Mouse (Mus musculus) T-helper 17 cell (primary cell): ENCODE data around the gene Spata2.

Source experiments
- in situ Hi-C, 2 experiments: fragments of 300-600 bp; cut with MboI, MseI; formaldehyde crosslinking; loops; 1 replicate in 1 of 2; 2 replicates in 1 of 2; pipeline ENCODE4 v1.15.1; 2025; ENCODE audit warnings: high pct_unique_total_duplicates in 2 of 2

Spata2 gene

GRCm38 (mm10) chr2:167449331-167450275 lies 43.1 kb downstream of the Spata2 start:
- in situ Hi-C loops: no loop called here

GRCm38 (mm10) chr2:167447629-167448028 lies 45.1 kb downstream of the Spata2 start:
- in situ Hi-C loops: no loop called here

- in situ Hi-C loops: no loop called here
Observed at GRCm38 (mm10) chr2:167447207-167447606, 45.5 kb downstream of the Spata2 start.

GRCm38 (mm10) chr2:167445911-167446780 lies 46.5 kb downstream of the Spata2 start:
- in situ Hi-C loops: no loop called here

- in situ Hi-C loops: no loop called here
Observed at GRCm38 (mm10) chr2:167443411-167444193, 49.1 kb downstream of the Spata2 start.

- in situ Hi-C loops: no loop called here
Observed at GRCm38 (mm10) chr2:167439422-167439821, 53.3 kb downstream of the Spata2 start.

GRCm38 (mm10) chr2:167436371-167436770 lies 56.3 kb downstream of the Spata2 start:
- in situ Hi-C loops: no loop called here

GRCm38 (mm10) chr2:167435631-167436030 lies 57.1 kb downstream of the Spata2 start:
- in situ Hi-C loops: no loop called here

GRCm38 (mm10) chr2:167434570-167434969 lies 58.1 kb downstream of the Spata2 start:
- in situ Hi-C loops: no loop called here

- in situ Hi-C loops: no loop called here
Observed at GRCm38 (mm10) chr2:167431418-167431776, 61.3 kb downstream of the Spata2 start.
